Mouse (Mus musculus): Measurements from ENCODE around the gene Pkdcc. TPM values are rescaled to one million over a fixed set of nuclear protein-coding genes. Genes with fewer than 3 reads are reported as not detected.

Pkdcc gene
- total RNA-seq, 2 experiments from 2014 or later: 18.6 to 21.3 TPM

DNA sequence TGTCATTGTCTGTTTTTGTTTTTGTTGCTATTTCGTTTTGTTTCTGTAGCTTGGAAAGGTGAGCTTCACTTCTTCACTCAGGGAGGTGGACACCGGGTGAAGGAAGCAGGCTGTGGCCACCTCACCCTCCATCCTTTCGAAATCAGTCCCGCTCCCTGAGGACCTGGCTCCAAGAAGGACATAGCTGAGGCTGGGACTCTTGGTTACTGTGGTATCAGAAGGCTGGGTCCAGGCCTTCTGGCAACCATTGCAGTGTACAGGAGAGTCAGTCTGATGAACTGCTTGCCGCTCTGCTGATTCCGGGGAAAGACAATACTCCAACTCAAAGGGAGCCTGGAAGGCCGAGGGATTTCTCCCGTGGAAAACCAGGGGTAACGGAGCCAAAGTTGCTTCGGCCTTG lies 3.9 kb upstream of the Pkdcc start:
- no peak for DNase-seq (ENCODE audit: low spot score in 2 of 2)

DNA sequence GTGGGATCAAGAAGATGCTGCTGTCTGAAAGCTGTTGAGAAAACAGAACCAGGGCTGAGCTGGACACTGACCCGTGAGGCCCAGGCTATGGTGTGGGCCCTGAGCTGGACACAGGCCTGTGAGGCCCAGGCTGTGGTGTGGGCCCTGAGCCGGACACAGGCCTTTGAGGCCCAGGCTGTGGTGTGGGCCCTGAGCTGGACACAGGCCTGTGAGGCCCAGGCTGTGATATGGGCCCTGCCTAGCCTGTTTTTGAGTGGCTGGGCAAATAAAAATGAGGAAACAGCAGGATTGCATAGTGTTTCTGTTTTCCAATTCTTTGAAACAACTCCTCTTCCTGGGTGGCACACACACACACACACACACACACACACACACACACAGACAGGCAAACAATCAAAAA lies 2.7 kb upstream of the Pkdcc start:
- DNase-seq (ENCODE audit: low spot score in 2 of 2): no peak

GRCm38 (mm10) chr17:83213228-83213915 lies 1.7 kb upstream of the Pkdcc start:
- DNase-seq (ENCODE audit: low spot score in 2 of 2): no peak

- peak; percentile 41 to 43 for DNase-seq (ENCODE audit: low spot score in 2 of 2)
These were observed 915 bp upstream of the Pkdcc start for GRCm38 (mm10) chr17:83214161-83214592.

GRCm38 (mm10) chr17:83215529-83216244 lies 595 bp downstream of the Pkdcc start:
- peak in 1 of 2 experiments; percentile 43 for DNase-seq (ENCODE audit: low spot score in 2 of 2)

GRCm38 (mm10) chr17:83216251-83216919 lies 1.3 kb downstream of the Pkdcc start:
- DNase-seq (ENCODE audit: low spot score in 2 of 2): no peak

GRCm38 (mm10) chr17:83218189-83218588 lies 3.1 kb downstream of the Pkdcc start:
- no peak for DNase-seq (ENCODE audit: low spot score in 2 of 2)

GRCm38 (mm10) chr17:83218722-83219121 lies 3.6 kb downstream of the Pkdcc start:
- DNase-seq (ENCODE audit: low spot score in 2 of 2): no peak

DNA sequence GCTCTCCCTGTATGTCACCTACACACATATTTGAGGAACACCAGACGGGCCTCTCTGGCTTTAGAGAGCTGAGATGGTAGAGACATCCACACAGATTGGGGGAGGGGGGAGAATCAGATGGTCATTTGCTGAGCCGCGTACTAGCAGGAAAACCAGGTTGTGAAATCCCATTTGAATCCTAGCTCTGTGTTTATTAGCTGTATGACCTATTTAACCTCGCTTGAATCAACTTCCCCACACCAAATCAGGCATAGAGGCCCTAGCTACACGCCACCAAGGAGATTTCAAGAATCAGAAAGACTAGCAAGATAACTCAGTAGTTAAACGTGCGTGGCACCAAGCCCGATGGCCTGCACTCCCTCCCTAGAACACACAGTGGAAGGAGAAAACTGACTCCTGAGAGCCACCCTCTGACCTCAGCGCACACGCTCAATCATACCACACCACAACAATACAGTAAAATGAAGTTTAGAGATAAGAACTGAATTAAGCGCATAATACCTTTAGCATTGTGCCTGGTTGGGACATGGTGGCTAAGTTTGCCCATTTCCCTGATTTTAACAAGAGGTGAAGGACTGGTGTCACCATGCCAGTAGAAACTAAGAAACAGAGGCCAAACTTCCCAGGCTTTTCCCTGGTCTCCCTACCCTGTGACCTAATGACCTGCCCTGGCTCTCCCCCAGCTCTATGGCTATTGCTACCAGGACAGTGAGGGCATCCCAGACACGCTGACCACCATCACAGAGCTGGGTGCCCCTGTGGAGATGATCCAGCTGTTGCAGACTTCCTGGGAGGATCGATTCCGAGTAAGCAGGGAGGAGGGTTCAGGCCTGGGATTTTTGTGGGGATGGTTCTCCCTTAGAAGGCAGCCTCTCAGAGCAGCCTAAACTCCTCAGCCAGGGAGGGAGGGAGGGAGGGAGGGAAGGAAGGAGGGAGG lies 4.5 kb downstream of the Pkdcc start:
- no peak for DNase-seq (ENCODE audit: low spot score in 2 of 2)

GRCm38 (mm10) chr17:83220954-83221538 lies 6.0 kb downstream of the Pkdcc start:
- DNase-seq (ENCODE audit: low spot score in 2 of 2): no peak

GRCm38 (mm10) chr17:83221611-83222500 lies 6.8 kb downstream of the Pkdcc start:
- no peak for DNase-seq (ENCODE audit: low spot score in 2 of 2)

DNA sequence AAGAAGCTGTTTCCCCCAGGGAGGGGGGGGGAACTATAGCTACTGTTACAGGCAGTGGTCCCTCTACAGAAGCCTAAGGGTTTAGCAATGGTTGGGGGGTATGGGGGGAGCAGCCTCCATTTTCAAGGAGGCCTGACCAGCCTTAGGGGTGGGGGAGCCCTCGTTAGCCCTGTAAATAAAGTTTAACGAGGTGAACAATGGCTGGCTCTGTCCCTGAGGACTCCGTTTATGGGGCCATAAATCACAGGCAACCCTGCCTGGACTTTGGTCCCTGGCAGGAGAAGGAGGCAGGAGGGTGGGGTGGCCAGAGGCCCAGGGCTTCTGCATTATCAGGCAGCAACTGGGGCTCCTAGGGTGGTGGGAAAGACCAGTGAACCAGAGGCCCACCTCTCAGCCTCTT lies 7.6 kb downstream of the Pkdcc start:
- DNase-seq (ENCODE audit: low spot score in 2 of 2): no peak

DNA sequence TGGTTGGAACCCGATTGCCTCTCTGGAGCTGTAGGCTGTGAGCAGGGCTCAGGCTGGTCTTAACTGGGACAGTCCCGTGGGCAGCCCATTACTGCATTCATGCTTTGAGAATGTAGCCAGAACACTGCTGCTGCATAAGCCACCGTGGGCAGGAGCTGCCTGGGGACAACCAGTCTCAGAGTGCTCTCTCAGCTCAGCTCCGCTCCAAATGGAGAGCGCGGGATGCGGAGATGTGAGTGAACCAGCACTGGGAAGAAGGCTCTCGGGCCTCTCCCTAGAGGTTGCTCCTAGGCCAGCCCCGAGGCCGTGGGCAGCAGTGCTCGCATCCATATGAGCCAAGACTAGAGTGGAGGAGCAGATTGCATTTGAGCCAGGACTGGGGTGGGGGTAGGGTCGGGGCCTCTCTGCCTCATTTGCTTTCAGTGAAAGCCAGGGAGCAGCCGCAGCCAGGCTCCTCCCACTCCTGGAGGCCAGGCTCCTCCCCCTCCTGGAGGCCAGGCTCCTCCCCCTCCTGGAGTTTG lies 9.4 kb downstream of the Pkdcc start:
- DNase-seq (ENCODE audit: low spot score in 2 of 2): no peak

GRCm38 (mm10) chr17:83226395-83226986 lies 11.4 kb downstream of the Pkdcc start:
- no peak for DNase-seq (ENCODE audit: low spot score in 2 of 2)

DNA sequence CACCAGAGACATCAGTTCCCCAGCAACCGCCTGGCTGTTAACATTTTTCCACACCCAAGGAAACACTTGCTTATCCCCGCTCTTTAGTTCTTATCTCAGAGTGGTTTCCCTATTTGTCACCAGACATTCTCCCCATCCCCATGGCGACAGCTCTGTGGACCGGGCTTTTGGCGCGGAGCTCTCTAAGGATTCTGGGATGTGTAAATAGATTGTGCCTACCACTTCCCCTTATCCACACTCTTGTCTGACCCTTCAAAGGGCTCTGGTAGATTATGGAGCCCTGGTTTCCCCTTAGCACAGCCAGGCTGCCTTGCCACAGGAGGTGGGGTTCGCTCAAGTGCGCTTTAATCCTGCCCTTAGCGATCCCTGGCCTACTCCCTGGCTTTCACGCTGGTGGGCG lies 16.3 kb downstream of the Pkdcc start:
- no peak for DNase-seq (ENCODE audit: low spot score in 2 of 2)

- peak in 1 of 2 experiments; percentile 75 for DNase-seq (ENCODE audit: low spot score in 2 of 2)
These were observed 20.1 kb downstream of the Pkdcc start for GRCm38 (mm10) chr17:83235227-83235626.

DNA sequence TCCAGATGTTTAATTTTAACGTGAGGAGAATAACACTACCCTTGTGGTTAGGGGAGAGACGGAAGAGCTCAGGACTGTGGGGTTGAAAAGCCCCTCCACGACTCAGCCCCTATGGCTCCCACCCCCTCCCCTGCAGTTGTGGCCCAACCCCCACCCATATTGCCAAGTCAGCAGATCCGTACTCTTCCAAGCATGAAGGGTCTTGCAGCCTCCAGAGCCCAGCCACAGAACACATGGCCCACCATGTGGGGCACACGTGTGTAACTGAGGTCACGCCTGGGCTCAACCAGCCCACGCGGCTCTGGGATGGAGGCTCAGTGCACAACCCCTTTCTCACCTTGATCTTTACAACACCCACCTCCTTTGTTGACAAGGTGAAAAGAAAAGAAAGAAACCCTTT lies 21.1 kb downstream of the Pkdcc start:
- no peak for DNase-seq (ENCODE audit: low spot score in 2 of 2)

- no peak for DNase-seq (ENCODE audit: low spot score in 2 of 2)
These were observed 23.3 kb downstream of the Pkdcc start for GRCm38 (mm10) chr17:83238123-83239058.

All from layer of hippocampus, postnatal 14 days (tissue).